Mouse (Mus musculus): ENCODE data around the gene Gprc6a. TPM values are rescaled to one million over a fixed set of nuclear protein-coding genes. Genes with fewer than 3 reads are reported as not detected.

The Gprc6a gene
- polyA plus RNA-seq (2014; fragmentation: Illumina TruSeq; extraction: RNeasy Lipid Tissue Mini Kit (QIAGEN cat#74804); ENCODE audit: insufficient read depth, low read depth, low replicate concordance), result 1.7 TPM

DNA sequence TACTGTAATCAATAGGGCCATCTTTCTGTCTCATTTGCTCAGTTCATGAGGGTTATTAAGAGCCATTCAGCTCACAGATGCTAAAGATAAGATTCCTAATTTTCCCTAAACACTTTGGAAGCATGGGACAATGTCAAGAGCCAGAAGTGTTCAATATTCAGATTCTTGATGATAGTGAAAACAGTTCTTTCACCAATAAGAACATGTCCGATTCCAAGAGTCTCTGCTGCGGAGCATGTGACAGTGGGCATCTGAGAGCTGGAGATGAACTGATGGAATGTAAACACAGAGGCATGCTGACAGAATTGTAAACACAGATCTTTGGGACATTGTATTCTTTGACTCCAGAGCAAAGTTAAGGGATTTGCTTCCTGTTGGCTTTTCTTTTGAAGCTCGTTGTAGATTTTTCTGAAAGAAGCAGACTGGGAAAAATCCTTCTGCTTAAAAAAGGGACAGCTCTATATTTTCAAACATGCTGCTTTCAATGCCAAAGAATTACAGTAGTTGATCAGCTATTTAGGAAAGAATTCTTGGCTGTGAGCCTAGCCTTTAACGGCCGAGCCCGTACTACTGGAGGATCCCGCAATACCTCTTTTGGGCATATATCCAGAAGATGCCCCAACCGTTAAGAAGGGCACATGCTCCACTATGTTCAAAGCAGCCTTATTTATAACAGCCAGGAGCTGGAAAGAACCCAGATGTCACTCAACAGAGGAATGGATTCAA, at the start of gene Gprc6a:
Gene Gprc6a, minus strand, starts transcription at position 51 of the 726 bp plus-strand sequence.

DNA sequence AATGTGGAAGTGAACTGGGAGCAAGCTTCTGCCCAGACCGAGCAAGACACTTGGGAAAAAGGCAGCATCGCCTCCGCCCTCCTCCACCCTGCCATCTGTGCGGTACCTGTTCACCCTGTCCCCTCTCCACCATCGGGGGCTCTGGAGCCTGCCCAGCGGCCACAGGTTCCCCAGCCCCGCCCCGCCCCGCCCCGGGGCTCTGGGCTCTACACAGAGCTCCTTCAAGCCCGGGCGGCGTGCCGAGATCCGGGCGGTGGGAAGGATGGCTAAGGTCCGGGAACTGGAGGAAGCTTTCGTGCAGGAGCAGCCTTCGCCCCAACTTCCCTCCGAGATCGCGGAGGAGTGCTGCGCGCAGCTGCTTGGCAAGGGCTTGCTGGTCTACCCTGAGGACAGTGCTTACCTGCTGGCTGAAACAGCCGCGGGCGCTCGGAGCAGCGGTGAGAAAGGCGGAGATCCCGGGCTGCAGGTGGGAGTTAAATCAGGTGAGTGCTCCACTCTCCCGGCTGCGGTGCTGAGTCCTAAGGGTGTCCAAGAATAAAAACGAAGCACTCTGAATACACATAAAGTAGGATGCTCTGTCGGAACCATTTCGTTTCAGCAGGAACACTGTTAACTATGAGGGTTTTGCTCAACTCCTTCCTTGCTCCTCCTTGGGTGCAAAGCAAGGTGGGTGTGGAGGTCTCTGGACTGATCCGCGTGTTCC, 46.4 kb upstream of the Gprc6a start, which contains the start of gene Rfx6:
Gene Rfx6, plus strand, starts transcription at position 209 of the 703 bp plus-strand sequence.

DNA sequence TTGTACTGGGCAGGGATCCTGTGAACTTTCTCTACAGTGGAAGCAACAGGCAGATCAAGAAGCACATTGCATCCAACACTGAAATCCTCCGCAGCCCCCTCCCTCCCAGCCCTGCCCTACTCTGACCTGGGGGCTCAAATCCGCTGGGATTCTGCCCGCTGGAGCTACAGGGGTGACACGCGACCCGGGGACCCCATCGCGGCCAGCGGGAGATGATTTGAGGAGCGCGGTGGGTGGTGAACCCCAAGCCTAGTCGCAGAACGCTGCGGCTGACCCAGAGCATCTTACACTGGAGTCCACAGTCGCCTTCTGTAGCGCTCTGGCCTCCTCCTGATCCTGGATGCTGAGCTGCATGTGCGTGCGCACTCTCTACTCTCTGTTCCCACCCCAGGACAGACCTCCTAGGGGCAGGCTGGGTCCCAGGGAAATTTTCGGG, 41.1 kb downstream of the Gprc6a start, which contains the start of gene Fam162b:
Gene Fam162b, minus strand, starts transcription at position 379 of the 436 bp plus-strand sequence.

Other genes starting within 250 kb of the Gprc6a start
- gene Gm49339, start 150.8 kb downstream of the Gprc6a start, polyA plus RNA-seq (2014; fragmentation: Illumina TruSeq; extraction: RNeasy Lipid Tissue Mini Kit (QIAGEN cat#74804); ENCODE audit: insufficient read depth, low read depth, low replicate concordance), result 12.1 TPM
- gene Lilr4b, start 150.8 kb downstream of the Gprc6a start, polyA plus RNA-seq (2014; fragmentation: Illumina TruSeq; extraction: RNeasy Lipid Tissue Mini Kit (QIAGEN cat#74804); ENCODE audit: insufficient read depth, low read depth, low replicate concordance), result 9.2 TPM
- 18.7 TPM for gene Lilrb4a, start 140.5 kb downstream of the Gprc6a start, polyA plus RNA-seq (2014; fragmentation: Illumina TruSeq; extraction: RNeasy Lipid Tissue Mini Kit (QIAGEN cat#74804); ENCODE audit: insufficient read depth, low read depth, low replicate concordance)
- gene Fam162b, start 40.9 kb downstream of the Gprc6a start, polyA plus RNA-seq (2014; fragmentation: Illumina TruSeq; extraction: RNeasy Lipid Tissue Mini Kit (QIAGEN cat#74804); ENCODE audit: insufficient read depth, low read depth, low replicate concordance), result 41.5 TPM
- not detected for gene Rfx6, start 46.3 kb upstream of the Gprc6a start, polyA plus RNA-seq (2014; fragmentation: Illumina TruSeq; extraction: RNeasy Lipid Tissue Mini Kit (QIAGEN cat#74804); ENCODE audit: insufficient read depth, low read depth, low replicate concordance)